Mouse (Mus musculus): Measurements from ENCODE around the gene Dgki. TPM values are rescaled to one million over a fixed set of nuclear protein-coding genes. Genes with fewer than 3 reads are reported as not detected.
A peak's percentile ranks its signal among the peaks of the same experiment; 100 is the strongest.
"Not testable (repeated sequence)": the region's sequence is repeated elsewhere in the genome, so short reads cannot be mapped to it uniquely, and the experiment has no call there.

The Dgki gene
- total RNA-seq, 4 experiments from 2014 or later = 2.3 to 6.9 (median 4.9) TPM

DNA sequence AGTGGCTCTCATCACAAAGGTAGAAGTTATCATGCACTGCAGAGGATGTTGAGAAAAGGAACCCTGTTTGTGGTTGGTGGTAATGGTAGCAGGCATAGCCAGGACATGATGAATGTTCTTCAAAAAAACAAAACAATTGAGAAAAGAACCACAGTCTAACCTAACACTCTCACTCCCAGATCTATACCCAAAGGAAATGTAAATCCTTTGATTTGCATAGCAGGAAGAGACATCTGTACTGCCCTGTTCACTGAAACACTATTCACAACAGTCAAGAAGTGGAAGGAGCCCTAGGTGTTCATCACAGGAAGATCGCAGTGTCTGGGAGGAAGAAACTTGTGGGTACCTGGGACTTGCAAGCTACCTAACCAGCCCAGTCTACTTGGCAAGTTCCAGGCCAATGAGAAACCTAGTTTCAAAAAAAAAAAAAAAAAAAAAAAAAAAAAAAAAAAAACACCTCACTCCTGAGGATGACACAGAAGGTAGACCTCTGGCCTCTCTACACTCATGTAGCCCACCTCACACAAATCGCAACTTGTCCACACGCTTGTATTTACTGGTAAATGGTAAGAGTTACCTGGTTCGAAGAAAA lies 152.5 kb downstream of the Dgki start:
- no peak for DNase-seq

DNA sequence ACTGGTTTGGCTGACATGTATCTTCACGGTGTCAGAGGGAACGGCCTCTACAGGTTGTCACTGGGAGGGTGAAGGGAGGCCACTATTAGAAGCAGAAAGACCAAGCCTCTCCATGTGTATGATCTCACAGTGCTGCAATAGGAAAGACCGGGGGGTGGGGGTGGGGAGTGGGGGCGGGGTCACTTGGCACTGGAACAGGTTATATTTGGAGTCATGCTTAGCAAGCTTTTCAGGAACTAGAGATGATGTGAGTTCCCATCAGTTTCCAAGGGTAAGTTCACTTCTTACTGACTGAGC lies 156.2 kb downstream of the Dgki start:
- DNase-seq = no peak

DNA sequence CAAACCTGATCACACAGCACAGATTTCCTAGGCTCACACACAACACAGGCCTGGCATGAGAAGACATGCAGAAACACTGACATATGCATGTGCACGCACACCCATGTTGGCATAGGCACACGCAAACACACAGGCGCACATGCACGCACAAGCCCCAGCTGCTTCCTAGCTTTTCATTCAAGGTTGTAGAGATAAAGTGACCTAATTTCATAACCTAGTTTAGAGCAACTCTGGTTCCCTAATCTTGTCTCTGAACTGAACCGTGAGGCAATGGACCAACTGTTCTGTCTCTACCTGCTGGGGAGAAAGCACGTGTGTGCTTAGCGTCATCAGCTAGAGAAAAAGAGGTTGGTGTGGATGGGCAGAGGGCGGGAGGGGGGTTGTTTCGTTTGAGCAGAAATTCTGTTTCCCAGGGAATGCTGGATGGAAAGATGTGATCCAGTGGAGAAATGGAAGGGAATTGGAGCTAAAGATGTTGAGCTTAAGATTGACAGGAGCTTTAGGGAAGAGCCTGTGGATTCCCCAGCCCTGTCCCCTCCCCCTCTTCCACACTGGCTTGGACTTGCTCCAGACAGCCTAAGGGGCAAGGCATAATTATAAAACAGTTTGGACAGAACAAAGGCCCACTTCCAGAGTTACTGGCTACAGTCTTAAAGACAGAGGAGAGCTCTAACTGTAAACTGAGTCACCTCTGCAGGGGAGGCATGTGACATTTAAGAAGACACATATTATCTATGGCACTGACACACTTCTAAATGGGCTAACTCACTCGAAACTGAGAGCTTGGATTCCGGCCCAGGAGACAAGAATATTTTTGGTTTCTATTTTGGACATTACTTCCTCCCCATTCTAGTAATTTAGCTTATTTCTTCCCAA lies 156.8 kb downstream of the Dgki start:
- peak; percentile 36 for DNase-seq

DNA sequence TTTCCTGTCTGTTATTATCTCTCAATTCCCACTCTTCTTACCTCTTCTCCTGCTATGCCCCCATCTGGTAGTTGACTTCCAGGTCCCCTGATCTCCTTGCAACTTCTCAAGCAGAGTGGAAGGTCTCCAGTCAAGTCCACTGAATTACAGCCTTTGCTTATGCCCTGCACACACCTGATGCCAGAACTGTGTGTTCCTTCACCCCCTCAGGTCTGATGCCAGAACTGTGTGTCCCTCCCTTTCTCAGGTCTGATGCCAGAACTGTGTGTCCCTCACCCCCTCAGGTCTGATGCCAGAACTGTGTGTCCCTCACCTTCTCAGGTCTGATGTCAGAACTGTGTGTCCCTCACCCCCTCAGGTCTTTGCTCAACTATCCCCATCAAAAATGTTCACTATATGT lies 161.2 kb downstream of the Dgki start:
- DNase-seq = no peak

DNA sequence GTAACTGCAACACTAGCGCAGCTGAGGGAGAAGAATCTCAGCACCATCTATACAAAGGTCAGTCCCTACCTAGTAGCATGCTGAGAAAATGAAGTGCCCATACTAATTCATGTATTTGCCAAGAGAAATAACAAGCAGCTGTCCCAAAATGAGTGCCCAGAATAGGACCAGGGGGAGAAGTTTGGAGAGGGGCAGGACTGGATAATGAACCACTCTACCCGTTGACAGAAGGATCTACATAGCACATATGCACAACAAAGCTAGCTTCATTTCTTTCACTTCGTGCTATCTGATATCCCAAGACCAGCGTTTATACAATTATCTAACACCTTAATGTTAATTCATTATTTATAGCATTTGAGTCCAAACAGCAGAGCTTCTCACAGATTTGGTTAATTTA lies 168.7 kb downstream of the Dgki start:
- DNase-seq = no peak

DNA sequence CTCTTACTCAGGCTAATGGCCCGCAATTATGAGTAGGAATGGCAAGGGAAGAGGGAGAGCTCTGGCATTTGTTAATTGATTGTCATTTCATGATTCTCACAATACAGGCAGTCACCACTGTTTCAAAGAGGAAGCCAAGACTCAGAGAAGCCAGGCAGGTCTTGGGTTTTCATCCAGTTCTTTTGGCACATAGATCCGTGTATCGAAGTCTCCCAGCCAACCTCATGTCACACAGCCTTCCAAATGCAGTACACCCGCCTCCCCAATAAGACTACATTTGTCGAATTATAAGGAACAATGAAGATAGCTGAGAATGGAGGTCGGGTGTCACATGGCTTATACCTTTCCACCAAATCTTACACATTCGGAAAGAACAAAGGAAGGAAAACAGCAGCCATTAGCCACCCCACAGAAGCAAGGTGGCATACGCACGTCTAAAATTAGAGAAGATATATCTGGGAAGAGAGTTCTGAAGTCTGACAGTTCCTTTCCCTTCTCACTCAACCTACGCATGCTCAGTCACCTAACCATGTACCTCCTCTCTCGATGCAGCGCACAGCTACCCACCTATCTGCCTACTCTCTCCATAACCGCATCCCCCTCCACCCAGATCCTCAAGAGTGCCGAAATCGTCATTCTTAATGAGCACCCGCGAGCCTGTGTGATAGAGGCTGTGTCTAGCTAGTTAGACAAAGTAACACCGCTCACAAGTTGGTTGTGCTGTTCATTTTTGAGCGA lies 179.4 kb downstream of the Dgki start:
- DNase-seq = no peak

DNA sequence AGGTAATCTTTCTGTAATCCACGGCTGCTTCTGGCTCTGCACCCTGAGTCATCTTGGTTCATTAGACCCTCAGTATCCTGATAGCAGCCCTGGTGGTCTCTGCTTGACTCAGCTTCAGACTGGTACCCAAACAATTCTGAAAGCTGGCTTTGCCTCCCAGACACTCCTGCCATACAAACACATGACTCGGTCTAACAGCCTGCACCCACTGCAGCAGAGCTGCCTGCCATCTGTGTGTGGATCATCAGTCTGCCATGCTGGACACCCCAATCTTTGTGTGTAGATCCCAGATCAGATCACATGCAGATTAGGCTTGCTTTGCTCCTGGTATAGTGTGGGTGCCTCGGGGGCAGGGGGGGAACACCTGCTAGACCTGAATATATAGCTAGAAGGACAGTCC lies 180.8 kb downstream of the Dgki start:
- no peak for DNase-seq

DNA sequence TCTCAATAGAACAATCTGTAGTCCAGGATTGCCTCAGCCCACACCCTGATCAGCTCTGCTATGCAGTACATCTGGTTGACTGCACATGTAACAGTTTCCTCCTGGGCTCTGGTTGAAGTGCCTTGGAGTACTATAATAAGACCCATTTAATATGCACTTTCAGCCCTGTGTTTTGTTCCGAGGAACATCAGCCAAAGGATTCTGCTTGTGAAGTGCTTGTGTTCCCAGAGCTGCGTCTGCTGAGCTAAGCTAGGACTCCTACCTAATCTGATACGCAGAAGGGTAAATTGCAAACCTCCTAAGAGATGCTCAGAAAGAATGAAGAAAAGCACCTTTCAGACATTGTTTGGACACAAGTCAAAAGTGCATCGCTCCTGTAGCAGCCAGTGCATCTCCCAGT lies 186.9 kb downstream of the Dgki start:
- no peak for DNase-seq

DNA sequence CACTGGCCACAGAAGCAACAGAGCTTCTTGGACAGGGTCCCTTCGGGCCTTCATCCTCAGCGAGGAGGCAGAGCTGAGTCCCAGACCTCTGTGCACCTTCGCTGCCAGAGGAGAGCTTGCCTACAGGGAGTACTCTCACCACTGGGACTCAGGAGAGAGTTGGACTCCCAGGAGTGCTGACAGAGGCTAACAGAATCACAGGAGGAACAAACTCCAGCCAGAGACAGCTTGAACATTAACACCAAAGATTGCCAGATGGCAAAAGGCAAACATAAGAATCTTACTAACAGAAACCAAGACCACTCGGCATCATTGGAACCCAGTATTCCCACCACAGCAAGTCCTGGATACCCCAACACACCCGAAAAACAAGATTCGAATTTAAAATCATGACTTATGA lies 193.7 kb downstream of the Dgki start:
- DNase-seq = not testable (repeated sequence)

DNA sequence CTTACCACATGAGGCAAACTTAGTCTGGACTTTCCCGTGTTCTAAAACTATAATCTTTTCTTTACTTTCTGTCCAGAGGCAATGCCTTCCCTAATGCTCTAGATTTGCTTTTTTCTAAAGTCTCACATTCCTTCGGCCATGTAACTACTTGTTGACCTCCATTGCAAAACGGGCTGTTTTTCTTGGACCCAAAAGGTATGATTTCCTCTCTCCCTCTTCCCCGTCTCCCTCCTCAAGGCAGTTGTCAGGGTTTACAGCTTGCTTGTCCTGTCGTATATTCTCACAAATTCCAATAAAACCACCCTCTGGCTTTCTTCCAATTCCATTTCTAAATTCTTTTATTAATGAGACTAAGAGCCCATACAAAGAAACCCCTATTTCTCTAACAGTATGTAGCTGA lies 199.6 kb downstream of the Dgki start:
- no peak for DNase-seq

DNA sequence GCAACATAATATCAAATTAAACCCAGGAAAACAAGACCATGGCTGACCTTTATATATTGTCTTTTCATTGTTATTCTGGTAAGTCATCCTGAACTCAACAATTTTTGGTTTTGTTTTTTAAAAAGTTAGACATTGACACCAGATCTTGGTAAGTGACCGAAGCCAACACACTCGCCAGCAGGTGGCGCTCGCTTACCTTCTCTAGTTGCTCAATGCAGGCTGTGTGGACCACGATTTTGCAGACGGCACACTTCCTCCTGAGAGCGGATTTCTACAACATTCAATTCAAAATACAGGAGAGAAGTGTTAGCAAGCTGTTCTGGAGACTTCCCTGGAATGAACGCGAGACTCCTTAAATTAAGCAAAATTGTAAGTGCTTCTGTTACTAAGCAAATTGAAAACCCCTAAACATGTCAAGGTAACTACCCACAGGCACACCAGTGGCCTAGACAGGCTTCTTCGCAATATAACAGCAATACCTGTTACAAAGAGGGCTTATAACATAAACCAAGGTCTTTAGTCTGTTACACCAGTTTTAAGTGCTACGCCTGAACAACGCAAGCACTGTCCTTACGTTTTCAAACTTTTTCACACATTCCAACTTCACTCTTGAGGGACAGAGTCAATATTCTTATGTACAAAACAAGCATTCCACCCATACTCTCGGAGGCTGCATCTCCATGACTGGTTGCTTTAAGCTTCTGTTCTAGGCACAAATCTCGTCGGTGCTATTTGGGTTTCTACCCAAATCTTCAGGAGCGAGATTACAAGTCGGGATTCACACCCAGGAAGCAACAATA lies 202.4 kb downstream of the Dgki start:
- peak; percentile 48 for DNase-seq

DNA sequence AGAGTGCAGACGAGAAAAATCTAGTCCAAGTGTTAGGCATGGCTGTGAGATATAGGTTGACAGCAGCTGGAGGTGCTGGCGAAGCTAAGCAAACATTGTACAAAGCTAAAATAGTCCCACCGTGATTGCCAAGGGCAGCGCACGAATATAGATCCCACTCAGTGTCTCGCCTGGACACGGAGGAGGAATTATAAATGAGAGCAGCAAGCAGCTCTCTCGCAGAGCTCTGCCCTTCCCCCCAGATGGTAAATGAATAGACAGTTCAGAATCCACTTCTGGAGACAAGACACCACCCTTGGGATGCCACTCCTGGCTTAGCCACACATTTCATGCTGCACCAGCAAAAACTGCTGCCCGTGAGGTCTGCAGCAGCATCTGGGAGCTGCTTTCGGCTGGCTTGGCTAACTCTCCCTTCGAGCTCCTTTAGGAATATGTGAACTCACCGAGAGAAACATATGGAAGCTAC lies 203.1 kb downstream of the Dgki start:
- no peak for DNase-seq

DNA sequence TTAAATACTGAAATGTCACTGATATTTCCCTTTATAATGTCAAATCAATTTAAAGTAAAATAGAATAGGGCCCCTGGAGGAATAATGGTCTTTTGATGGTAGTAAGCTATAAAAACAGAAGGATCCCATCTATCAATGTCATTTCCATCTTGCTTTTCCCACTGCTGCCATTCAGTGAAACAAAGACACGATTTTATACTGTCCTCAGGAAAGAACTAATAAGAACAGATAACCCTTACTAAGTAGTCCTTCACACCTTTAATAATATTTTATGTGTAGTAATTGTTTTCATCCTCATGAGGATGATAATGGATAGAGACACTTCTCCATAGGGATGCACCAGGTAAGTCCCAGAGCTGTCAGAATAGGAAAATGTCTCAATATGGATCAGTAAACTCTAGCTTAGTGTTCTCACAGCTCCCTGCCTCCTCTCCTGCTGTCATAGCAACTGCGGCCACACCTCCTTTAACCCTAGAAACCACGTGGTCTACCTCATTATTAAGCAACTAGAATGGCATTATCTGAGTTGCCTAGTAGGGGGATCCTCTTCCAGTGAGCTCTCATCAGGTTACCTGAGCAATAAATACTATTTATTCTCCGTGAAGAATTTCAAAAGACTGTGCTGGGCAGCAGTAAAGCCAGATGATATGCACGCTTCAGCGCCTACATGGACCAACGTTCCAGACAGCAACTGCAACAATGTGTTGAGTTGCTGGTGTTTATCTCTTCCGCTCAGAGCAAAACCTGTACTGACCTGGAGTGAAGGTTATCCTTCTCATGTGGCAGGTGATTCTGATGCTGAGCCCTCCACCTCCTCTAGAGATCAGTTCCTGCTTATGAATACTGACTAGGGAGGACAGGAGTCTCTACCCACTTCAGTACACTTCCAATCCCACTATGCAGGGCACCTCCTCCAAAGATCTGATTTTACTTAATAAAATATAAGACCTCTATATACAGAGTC lies 210.6 kb downstream of the Dgki start:
- no peak for DNase-seq

DNA sequence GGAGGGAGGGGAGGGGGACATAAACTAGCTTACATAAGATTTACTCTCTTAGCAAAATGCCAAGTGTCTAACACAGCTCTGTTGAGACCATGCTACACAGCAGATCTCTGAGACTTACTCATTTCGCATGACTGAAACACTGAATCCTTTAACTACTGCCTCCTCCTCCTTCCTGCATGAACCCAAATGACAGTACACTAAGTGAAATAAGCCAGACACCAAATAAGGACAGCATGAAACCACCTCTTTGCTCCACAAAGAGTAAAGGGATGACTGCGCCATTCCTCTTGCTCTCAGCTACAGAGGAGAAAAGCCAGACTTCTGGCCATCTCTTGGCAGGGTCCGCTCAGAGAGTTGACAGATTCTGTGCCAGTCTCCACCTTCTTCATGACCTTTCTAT lies 217.0 kb downstream of the Dgki start:
- DNase-seq = no peak

DNA sequence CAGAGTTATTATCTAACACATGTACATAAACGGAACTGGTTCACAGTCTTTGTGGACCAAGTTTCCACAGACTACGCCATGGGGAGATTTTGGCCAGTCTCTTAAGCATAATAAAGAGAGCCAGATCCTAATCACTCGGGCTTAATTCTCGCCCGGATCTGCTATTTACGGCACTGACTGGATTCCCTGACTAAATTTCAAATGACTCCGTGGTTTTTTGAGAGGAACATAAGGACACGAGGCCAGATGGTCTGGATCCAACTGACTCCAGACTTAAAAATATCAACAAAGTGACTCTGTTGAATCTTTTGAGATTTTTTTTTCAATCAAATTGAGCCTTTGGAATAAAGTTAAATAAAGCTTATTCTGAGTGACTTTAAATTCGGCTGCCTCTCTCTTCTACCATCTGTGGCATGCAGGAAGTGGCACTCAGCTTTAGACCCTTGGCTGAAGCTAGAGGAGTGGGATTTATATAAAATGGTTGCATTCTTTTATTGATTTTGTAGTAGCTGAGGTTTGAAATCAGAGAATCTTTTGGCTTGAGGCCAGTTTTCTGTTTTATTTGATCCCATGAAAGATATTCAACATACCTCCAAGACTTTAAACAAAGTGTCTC lies 227.5 kb downstream of the Dgki start:
- DNase-seq = no peak

DNA sequence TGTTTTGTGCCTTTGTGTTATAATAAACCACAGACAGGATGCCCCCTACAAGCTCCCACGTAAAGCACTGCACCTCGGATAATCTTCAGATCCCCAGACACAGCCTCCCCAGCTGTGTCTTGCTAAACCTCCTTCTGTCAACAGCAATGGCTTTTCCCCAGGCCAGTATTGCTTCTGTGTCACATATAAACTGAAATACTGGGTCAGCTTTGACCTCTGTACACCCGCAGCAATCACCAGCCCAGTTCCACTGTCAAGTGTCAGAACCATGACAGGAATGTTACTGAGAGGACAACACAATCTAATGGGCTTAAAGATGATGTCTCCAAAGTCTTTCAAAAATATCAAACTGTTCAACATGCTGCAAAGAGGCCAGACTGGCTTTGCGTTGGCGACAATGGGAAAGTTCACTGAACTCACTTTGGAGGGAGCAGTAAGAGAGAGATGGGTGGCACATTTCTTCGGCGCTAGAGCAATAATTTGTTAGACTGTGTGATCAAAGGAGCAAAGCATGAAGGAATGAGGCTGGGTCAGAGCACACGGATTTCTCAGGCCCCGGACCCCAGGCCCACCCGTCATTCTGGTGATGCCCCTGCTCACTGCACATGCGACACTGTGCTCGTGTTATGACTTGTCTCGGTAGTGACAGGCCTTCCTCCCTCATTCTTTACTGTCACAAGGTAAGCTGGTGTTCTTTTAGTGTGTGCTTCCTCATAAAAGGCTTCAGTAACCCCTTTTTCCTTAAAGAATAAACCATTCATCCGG lies 230.0 kb downstream of the Dgki start:
- DNase-seq = no peak

DNA sequence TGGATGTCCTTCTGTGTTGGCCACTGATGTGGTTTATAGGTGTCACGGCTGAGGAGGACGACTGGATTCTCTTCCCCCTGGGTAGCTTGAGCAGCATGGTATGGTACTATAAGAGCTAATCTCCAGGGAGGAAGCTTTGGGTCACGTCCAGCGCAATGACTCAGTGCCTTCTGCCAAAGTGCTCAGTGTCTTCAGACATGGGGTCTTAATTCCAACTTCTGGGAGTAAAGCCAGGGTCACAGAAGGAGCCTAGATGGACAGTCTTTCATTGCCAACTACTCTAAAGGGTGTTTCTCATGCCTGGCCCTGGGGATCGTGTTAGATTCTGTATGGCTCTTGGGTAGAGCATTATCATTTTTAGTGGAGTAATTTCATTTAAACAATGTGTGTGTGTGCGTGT lies 231.2 kb downstream of the Dgki start:
- no peak for DNase-seq

DNA sequence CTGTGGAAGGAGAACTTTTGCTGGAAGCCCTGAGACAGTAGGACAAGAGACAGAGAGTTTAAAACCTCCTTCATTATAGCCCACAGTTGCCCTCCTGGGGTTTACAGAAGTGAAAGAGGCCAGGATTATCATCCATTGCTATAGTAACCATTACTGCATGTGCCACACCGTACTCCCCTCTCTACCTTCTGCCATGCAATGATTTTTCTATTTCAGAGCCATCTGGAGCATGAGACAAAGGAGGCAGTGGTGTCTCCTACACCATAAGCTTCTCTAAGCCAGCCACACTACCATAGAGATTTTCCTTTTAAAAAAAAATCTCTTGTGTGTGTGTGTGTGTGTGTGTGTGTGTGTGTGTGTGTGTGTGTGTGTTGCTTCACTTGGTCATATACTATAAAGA lies 232.6 kb downstream of the Dgki start:
- DNase-seq = no peak

DNA sequence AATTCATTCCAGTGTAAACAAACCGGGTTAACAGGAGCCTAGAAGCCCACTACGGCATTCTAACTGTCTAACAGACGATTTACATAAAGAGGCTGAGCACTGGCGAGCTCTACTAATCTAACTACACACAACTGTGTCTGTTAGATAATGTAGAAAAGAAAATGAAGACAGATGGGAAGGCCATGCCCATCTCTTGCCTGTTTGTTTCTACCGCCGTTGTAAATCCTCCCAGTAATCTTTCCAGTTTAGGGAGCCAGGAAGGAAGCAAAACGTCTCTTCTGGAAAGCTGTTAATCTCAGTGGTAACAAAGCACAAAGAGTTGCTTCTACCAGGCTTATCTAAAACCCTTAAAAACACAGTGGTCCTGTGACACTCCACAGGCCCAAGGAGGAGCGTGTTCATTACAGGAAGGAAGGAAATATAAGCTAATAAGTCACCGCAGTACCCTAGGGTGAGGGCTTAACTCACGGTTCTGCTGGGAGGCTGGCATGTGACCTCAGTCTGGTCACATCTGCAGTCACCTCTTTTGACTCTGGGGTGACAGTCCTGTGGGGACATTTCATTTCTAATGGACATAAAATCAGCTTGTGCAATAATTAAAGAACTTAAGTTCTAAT lies 235.7 kb downstream of the Dgki start:
- no peak for DNase-seq

DNA sequence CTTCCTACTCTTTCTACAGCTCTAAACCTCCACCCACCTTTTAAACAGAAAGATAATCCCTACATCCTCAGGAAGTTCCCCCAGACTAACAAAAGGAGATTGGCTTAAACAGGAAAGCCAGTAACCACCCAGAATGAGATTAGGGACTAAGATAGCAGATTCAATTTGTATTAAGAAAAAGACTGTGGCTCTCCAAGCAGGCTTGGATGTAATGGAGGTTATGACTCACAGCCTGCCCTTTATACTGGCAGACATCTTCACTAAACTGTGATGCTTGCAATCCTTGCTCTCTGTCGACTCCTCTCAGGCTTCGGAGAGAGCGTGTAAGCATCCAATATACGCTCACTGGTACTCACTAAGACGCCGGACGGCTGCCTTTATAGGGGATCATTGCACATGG lies 236.7 kb downstream of the Dgki start:
- no peak for DNase-seq
